Mouse (Mus musculus): ENCODE results near the gene Mef2b.

DNA sequence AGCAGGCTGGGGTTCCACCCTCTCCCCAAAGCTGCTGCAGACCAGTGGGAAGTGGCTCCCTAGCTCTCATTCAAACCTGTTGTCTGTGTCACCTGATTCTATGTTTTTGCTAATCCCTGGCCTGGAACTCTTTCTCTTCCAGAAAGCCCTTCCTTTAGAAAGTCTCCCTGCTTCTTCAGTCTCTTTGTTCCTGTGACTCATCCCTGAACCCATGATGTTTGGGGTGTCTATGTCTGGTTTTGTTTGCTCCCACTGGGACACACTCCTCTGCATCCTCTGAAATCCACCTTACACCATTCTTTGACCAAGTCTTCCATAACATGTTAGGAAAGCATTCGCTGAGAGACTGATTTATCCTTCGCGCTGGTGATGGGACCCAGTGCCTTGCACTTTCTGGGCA is 9.4 kb upstream of the Mef2b start:
- TF ChIP-seq CTCF (conservative IDR thresholded peaks at IDR 0.05; ENCODE audit: insufficient read depth, insufficient read length, low read depth, low read length), result no peak
- no peak for TF ChIP-seq POLR2A (IDR thresholded peaks at IDR 0.05; ENCODE audit: low read depth, low read length)
